Mouse (Mus musculus) kidney, embryonic 14.5 days (tissue): Measurements from ENCODE around the gene Pde3b. TPM values are rescaled to one million over a fixed set of nuclear protein-coding genes. Genes with fewer than 3 reads are reported as not detected.
"Not testable (repeated sequence)": the region's sequence is repeated elsewhere in the genome, so short reads cannot be mapped to it uniquely, and the experiment has no call there.

ENCODE experiments used
- ATAC-seq: fragments of 200-750 bp; cut with Nextera tagmentation; 2 replicates; pipeline ENCODE4 v1.8.0; 2017; ENCODE audit warnings: moderate number of reproducible peaks, mild to moderate bottlenecking, moderate TSS enrichment, moderate library complexity; ENCODE audit not compliant: low FRiP score, low TSS enrichment
- H3K27ac ChIP-seq: fragments of 300-500 bp; sonication (generic); 2 replicates; pipeline ENCODE4 v1.5.1; 2014; ENCODE audit warnings: low read depth, mild to moderate bottlenecking, low read length, moderate library complexity, mixed read lengths
- H3K27me3 ChIP-seq: fragments of 300-500 bp; sonication (generic); 2 replicates; pipeline ENCODE4 v1.6.1; 2014; ENCODE audit warnings: mild to moderate bottlenecking, low read length; ENCODE audit not compliant: control insufficient read depth, insufficient read depth
- H3K36me3 ChIP-seq: fragments of 300-500 bp; sonication (generic); 2 replicates; pipeline ENCODE4 v1.6.1; 2014; ENCODE audit warnings: low read length, mixed read lengths; ENCODE audit not compliant: control insufficient read depth, insufficient read depth
- H3K4me1 ChIP-seq: fragments of 300-500 bp; sonication (generic); 2 replicates; pipeline ENCODE4 v1.6.1; 2014; ENCODE audit warnings: low read length, mixed read lengths; ENCODE audit not compliant: control insufficient read depth, insufficient read depth
- H3K4me2 ChIP-seq: fragments of 300-500 bp; sonication (generic); replicated peaks from 2 replicates; pipeline ENCODE4 v1.6.1; 2014; ENCODE audit warnings: low read depth, mild to moderate bottlenecking, low read length
- H3K4me3 ChIP-seq: fragments of 300-500 bp; sonication (generic); 2 replicates; pipeline ENCODE4 v1.5.1; 2014; ENCODE audit warnings: mild to moderate bottlenecking, low read length
- H3K9ac ChIP-seq: fragments of 300-500 bp; sonication (generic); 2 replicates; pipeline ENCODE4 v1.6.1; 2014; ENCODE audit warnings: low read depth, mild to moderate bottlenecking, low read length, moderate library complexity
- H3K9me3 ChIP-seq: fragments of 300-500 bp; sonication (generic); 2 replicates; pipeline ENCODE4 v1.6.1; 2016; ENCODE audit warnings: low read length; ENCODE audit not compliant: control insufficient read depth
- WGBS: fragments of 180-500 bp; shearing (Covaris S2); extraction: QIAGEN DNeasy Blood & Tissue Kit; methylation state at CpG from one replicate; pipeline ENCODE4 v1.1.7; 2014; 5-methylcytosine and 5-hydroxymethylcytosine counted together
- polyA plus RNA-seq: library from polyadenylated mRNA; unstranded; fragments of >200 nt; fragmentation: Nextera tagmentation; extraction: Ambion mirVana; gene quantifications from 2 replicates; pipeline ENCODE4 v1.2.1, GENCODE M21; 2014

The Pde3b gene
- polyA plus RNA-seq, result 7.6 and 10.4 TPM in 2 replicates

- H3K27me3 ChIP-seq, result no peaks in the 10 kb centered on the region
- H3K4me2 ChIP-seq, result peak within 1 kb of the TSS; percentile 98
- H3K4me3 ChIP-seq, result peak within 1 kb of the TSS; percentile 78
- no peaks in the 10 kb centered on the region for H3K36me3 ChIP-seq
- peak within 1 kb of the TSS; percentile 72 for H3K9ac ChIP-seq
- ATAC-seq, result peak; percentile 90
- H3K27ac ChIP-seq, result peak within 1 kb of the TSS; percentile 33
- peaks cover 20% of the 10 kb centered on the region; the same call in 1 of the 2 replicates for H3K4me1 ChIP-seq
- WGBS, result 3% methylated on average over 52 of the region's 70 CpGs
- H3K9me3 ChIP-seq, result no peaks in the 10 kb centered on the region
Measured at GRCm38 (mm10) chr7:114414421-114415335, at the start of gene Pde3b. Gene Pde3b, plus strand, starts transcription at chr7:114415281.

- H3K27me3 ChIP-seq, result no peaks in the 10 kb centered on the region
- WGBS, result 91% methylated on average over 3 of the region's 3 CpGs
- no peak overlapping the region for H3K9ac ChIP-seq
- H3K4me2 ChIP-seq, result no peak overlapping the region
- no peaks in the 10 kb centered on the region for H3K36me3 ChIP-seq
- ATAC-seq, result no peak
- H3K4me1 ChIP-seq, result no peaks in the 10 kb centered on the region
- H3K9me3 ChIP-seq, result no peaks in the 10 kb centered on the region
- H3K27ac ChIP-seq, result no peak overlapping the region
- H3K4me3 ChIP-seq, result no peak overlapping the region
Measured at GRCm38 (mm10) chr7:114402130-114402529, 13.0 kb upstream of the Pde3b start.

- Histone ChIP-seq H3K9ac (peak overlapping the region; percentile 72), H3K27me3 (no peaks in the 10 kb centered on the region), H3K4me3 (peak overlapping the region; percentile 78), H3K27ac (peak overlapping the region; percentile 33), H3K9me3 (no peaks in the 10 kb centered on the region), H3K36me3 (no peaks in the 10 kb centered on the region), H3K4me1 (peaks cover 20% of the 10 kb centered on the region; the same call in 1 of the 2 replicates), H3K4me2 (peak overlapping the region; percentile 98)
- peak; percentile 83 for ATAC-seq
- under 1% methylated on average over 85 of the region's 103 CpGs for WGBS
Measured at GRCm38 (mm10) chr7:114415336-114416020, 397 bp downstream of the Pde3b start.

- WGBS, result under 1% methylated on average over 60 of the region's 66 CpGs
- no peaks in the 10 kb centered on the region for H3K9me3 ChIP-seq
- H3K36me3 ChIP-seq, result no peaks in the 10 kb centered on the region
- H3K27me3 ChIP-seq, result no peaks in the 10 kb centered on the region
- peak; percentile 71 for ATAC-seq
- H3K4me2 ChIP-seq, result peak overlapping the region; percentile 98
- peak overlapping the region; percentile 72 for H3K9ac ChIP-seq
- peaks cover 20% of the 10 kb centered on the region; the same call in 1 of the 2 replicates for H3K4me1 ChIP-seq
- peak overlapping the region; percentile 33 for H3K27ac ChIP-seq
- peak overlapping the region; percentile 78 for H3K4me3 ChIP-seq
Measured at GRCm38 (mm10) chr7:114416021-114416845, 1.2 kb downstream of the Pde3b start.

- H3K9ac ChIP-seq, H3K36me3 ChIP-seq, H3K27ac ChIP-seq, H3K4me3 ChIP-seq, H3K27me3 ChIP-seq, H3K9me3 ChIP-seq, H3K4me2 ChIP-seq, ATAC-seq: not testable (repeated sequence)
- peaks cover 20% of the 10 kb centered on the region; the same call in 1 of the 2 replicates for H3K4me1 ChIP-seq
- 67% methylated on average over 3 of the region's 3 CpGs for WGBS
Measured at GRCm38 (mm10) chr7:114419331-114419730, 4.2 kb downstream of the Pde3b start.

GRCm38 (mm10) chr7:114420918-114421317 lies 5.8 kb downstream of the Pde3b start:
- no peak overlapping the region for H3K4me2 ChIP-seq
- H3K9me3 ChIP-seq, result no peaks in the 10 kb centered on the region
- no peak for ATAC-seq
- WGBS, result 38% methylated on average over 4 of the region's 4 CpGs
- no peak overlapping the region for H3K4me3 ChIP-seq
- no peak overlapping the region for H3K27ac ChIP-seq
- H3K9ac ChIP-seq, result no peak overlapping the region
- peaks cover 17% of the 10 kb centered on the region; the same call in 1 of the 2 replicates for H3K4me1 ChIP-seq
- H3K36me3 ChIP-seq, result no peaks in the 10 kb centered on the region
- no peaks in the 10 kb centered on the region for H3K27me3 ChIP-seq

GRCm38 (mm10) chr7:114422224-114422623 lies 7.1 kb downstream of the Pde3b start:
- no peak overlapping the region for H3K4me3 ChIP-seq
- no peaks in the 10 kb centered on the region for H3K9me3 ChIP-seq
- no peaks in the 10 kb centered on the region for H3K36me3 ChIP-seq
- H3K9ac ChIP-seq, result no peak overlapping the region
- no peak overlapping the region for H3K4me2 ChIP-seq
- H3K27me3 ChIP-seq, result no peaks in the 10 kb centered on the region
- H3K27ac ChIP-seq, result no peak overlapping the region
- H3K4me1 ChIP-seq, result peaks cover 9% of the 10 kb centered on the region; the same call in 1 of the 2 replicates
- WGBS, result 75% methylated on average over 3 of the region's 3 CpGs
- no peak for ATAC-seq

- Histone ChIP-seq H3K4me2 (no peak overlapping the region), H3K4me3 (no peak overlapping the region), H3K27ac (no peak overlapping the region), H3K4me1 (no peaks in the 10 kb centered on the region), H3K36me3 (no peaks in the 10 kb centered on the region), H3K9me3 (no peaks in the 10 kb centered on the region), H3K27me3 (no peaks in the 10 kb centered on the region), H3K9ac (no peak overlapping the region)
- WGBS, result 89% methylated on average over 5 of the region's 5 CpGs
- ATAC-seq, result no peak
Measured at GRCm38 (mm10) chr7:114429768-114430167, 14.7 kb downstream of the Pde3b start.
